22 mouse cellular contexts compared by ENCODE assay signal in the genomic region with DNA sequence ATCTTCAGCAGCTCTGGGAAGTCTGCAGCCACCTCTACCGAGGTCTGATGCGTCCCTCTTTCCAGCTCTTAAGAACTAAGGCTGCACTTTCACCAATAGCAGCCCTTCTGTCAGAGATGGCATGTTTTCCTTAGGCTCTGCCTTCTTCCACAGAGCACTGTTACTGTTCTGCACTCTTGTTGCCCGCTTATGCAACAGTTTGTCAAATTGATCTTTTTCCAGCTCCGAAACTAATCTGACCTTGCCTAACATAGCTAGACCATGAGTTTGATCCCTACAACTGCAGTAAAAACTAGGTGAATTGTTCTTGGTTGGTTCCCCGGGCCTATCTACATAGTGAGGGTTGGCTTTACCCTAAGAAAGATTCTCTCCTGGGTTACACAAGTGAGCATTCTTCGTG. TPM values are rescaled to one million over a fixed set of nuclear protein-coding genes. Genes with fewer than 3 reads are reported as not detected.
DNase-seq lines count a peak whose midpoint lies in the region; ATAC-seq and TF ChIP-seq lines count a peak whose summit lies in the region.
"Had no signal": no experiment of that assay in that cellular context is flagged by ENCODE, and none has a peak within 500 bp of the region (broad histone marks: within the 10 kb centered on the region; RNA-seq: fewer than 3 reads in every experiment).

No protein-coding gene starts in this region.

- TF ChIP-seq EP300 in liver, postnatal 0 days (IDR thresholded peaks at IDR 0.05; ENCODE audit: low read depth): no peak

- peak; percentile 57 for DNase-seq in liver, adult 2 months (ENCODE audit: extremely low read depth, low read depth, low spot score)
- DNase-seq in liver: no peak
- no peak for DNase-seq in liver, postnatal 0 days
- no peak for DNase-seq in liver, embryonic 11.5 days (ENCODE audit: low spot score)
- DNase-seq: adrenal gland, adult 2 months; adrenal gland, adult 8-10 months; adrenal gland, postnatal 10 days; adrenal gland, postnatal 14 days; adrenal gland, postnatal 25 days; adrenal gland, postnatal 36 days; B cell, adult 2 months; cerebellum, adult 11 months; cerebellum, adult 11-12 months; cerebellum, adult 18-20 months had no signal

- no peaks in the 10 kb centered on the region for H3K36me3 ChIP-seq in liver, adult 2 months (ENCODE audit: control insufficient read depth, insufficient read depth, low read length)
- no peaks in the 10 kb centered on the region for H3K36me3 ChIP-seq in liver, embryonic 12.5 days
- H3K36me3 ChIP-seq in liver, embryonic 16.5 days (ENCODE audit: control insufficient read depth, insufficient read depth): no peaks in the 10 kb centered on the region
- H3K36me3 ChIP-seq in liver, postnatal 0 days (replicated peaks; ENCODE audit: insufficient read depth, low read length): no peaks in the 10 kb centered on the region
- no peaks in the 10 kb centered on the region for H3K36me3 ChIP-seq in liver, embryonic 11.5 days (ENCODE audit: control insufficient read depth, insufficient read depth, low read length)
- H3K36me3 ChIP-seq: G1E had no signal

- H3K4me2 ChIP-seq in liver, embryonic 12.5 days: no peak overlapping the region
- no peak overlapping the region for H3K4me2 ChIP-seq in liver, embryonic 16.5 days (ENCODE audit: low read depth, low read length)
- no peak overlapping the region for H3K4me2 ChIP-seq in liver, postnatal 0 days (ENCODE audit: low read depth, low read length)
- H3K4me2 ChIP-seq in liver, embryonic 11.5 days: no peak overlapping the region

- 0 out of 2 replicates have a peak, but pooled peaks cover 3% of the 10 kb centered on the region for H3K4me1 ChIP-seq in liver, adult 2 months (ENCODE audit: control insufficient read depth, insufficient read depth, low read length)
- peaks cover 6% of the 10 kb centered on the region; the same call in 1 of the 2 replicates for H3K4me1 ChIP-seq in liver, embryonic 12.5 days
- no peaks in the 10 kb centered on the region for H3K4me1 ChIP-seq in liver, embryonic 16.5 days (ENCODE audit: control insufficient read depth, low read depth, low read length)
- H3K4me1 ChIP-seq in liver, postnatal 0 days (ENCODE audit: insufficient read depth): 0 out of 2 replicates have a peak, but pooled peaks cover 8% of the 10 kb centered on the region
- no peaks in the 10 kb centered on the region for H3K4me1 ChIP-seq in liver, embryonic 11.5 days (replicated peaks; ENCODE audit: control insufficient read depth, insufficient read depth, low read length)

- H3K79me2 ChIP-seq in liver, adult 2 months (ENCODE audit: control insufficient read depth, insufficient read depth, low read length): no peaks in the 10 kb centered on the region

- no peaks in the 10 kb centered on the region for H3K9me3 ChIP-seq in liver, embryonic 12.5 days (replicated peaks)
- H3K9me3 ChIP-seq in liver, embryonic 16.5 days (replicated peaks; ENCODE audit: control insufficient read depth, low read length): no peaks in the 10 kb centered on the region
- no peaks in the 10 kb centered on the region for H3K9me3 ChIP-seq in liver, postnatal 0 days (ENCODE audit: low read length)
- no peaks in the 10 kb centered on the region for H3K9me3 ChIP-seq in liver, embryonic 11.5 days (ENCODE audit: control insufficient read depth, low read length)

- H3K4me3 ChIP-seq in liver, adult 2 months (ENCODE audit: insufficient read depth, low read depth, low read length): no peak overlapping the region
- H3K4me3 ChIP-seq in liver, embryonic 12.5 days: no peak overlapping the region
- no peak overlapping the region for H3K4me3 ChIP-seq in liver, embryonic 16.5 days (ENCODE audit: low read depth, low read length)
- H3K4me3 ChIP-seq in liver, postnatal 0 days (ENCODE audit: low read depth, low read length): no peak overlapping the region
- no peak overlapping the region for H3K4me3 ChIP-seq in liver, embryonic 11.5 days (ENCODE audit: low read depth, low read length)

- H3K27me3 ChIP-seq in liver, adult 2 months (ENCODE audit: control insufficient read depth, insufficient read depth, low read length): no peaks in the 10 kb centered on the region
- H3K27me3 ChIP-seq in liver, embryonic 12.5 days (replicated peaks): peaks cover 53% of the 10 kb centered on the region
- H3K27me3 ChIP-seq in liver, embryonic 16.5 days (ENCODE audit: control insufficient read depth, insufficient read depth, low read depth, low read length): peaks cover 30% of the 10 kb centered on the region
- H3K27me3 ChIP-seq in liver, postnatal 0 days (ENCODE audit: insufficient read depth, low read length): 0 out of 2 replicates have a peak, but pooled peaks cover 7% of the 10 kb centered on the region
- peaks cover 38% of the 10 kb centered on the region for H3K27me3 ChIP-seq in liver, embryonic 11.5 days (replicated peaks; ENCODE audit: control insufficient read depth, insufficient read depth, low read length)
- H3K27me3 ChIP-seq: Patski had no signal

- ATAC-seq in liver, embryonic 12.5 days: no peak
- ATAC-seq in liver, embryonic 16.5 days (ENCODE audit: low read depth): peak; percentile 32; the same call in 1 of the 2 replicates
- ATAC-seq in liver, postnatal 0 days: peak; percentile 51; the same call in 1 of the 2 replicates
- ATAC-seq in liver, embryonic 11.5 days (replicated peaks; ENCODE audit: low FRiP score): no peak
- ATAC-seq: activated CD4-positive, CD25-positive, alpha-beta regulatory T cell, adult 4 months; CD4-positive, CD25-positive, alpha-beta regulatory T cell, adult 4 months; Patski had no signal

- TF ChIP-seq POLR2A in liver, adult 2 months (IDR thresholded peaks at IDR 0.05; ENCODE audit: extremely low read depth, insufficient read depth, low read length): no peak

- TF ChIP-seq CTCF in liver, adult 2 months (IDR thresholded peaks at IDR 0.05; ENCODE audit: low read depth, low read length): no peak
- no peak for TF ChIP-seq CTCF in liver, postnatal 0 days (IDR thresholded peaks at IDR 0.05; ENCODE audit: low read depth)

- H3K9ac ChIP-seq in liver, adult 2 months (ENCODE audit: low read depth, low read length): no peak overlapping the region
- no peak overlapping the region for H3K9ac ChIP-seq in liver, embryonic 12.5 days
- no peak overlapping the region for H3K9ac ChIP-seq in liver, embryonic 16.5 days (ENCODE audit: low read depth, low read length)
- H3K9ac ChIP-seq in liver, postnatal 0 days (replicated peaks): no peak overlapping the region
- H3K9ac ChIP-seq in liver, embryonic 11.5 days (ENCODE audit: low read depth, low read length): no peak overlapping the region

- H3K27ac ChIP-seq in liver, adult 2 months (replicated peaks; ENCODE audit: insufficient read depth, low read depth, low read length): no peak overlapping the region
- H3K27ac ChIP-seq in liver, embryonic 12.5 days: no peak overlapping the region
- H3K27ac ChIP-seq in liver, embryonic 16.5 days (ENCODE audit: low read length): no peak overlapping the region
- no peak overlapping the region for H3K27ac ChIP-seq in liver, postnatal 0 days (ENCODE audit: low read depth)
- H3K27ac ChIP-seq in liver, embryonic 11.5 days (ENCODE audit: low read depth, low read length): no peak overlapping the region

- WGBS in liver, adult 2 months: 39% methylated on average over 6 of the region's 6 CpGs
- 58% methylated on average over 6 of the region's 6 CpGs for WGBS in liver, embryonic 12.5 days (ENCODE audit: insufficient replicate concordance)
- WGBS in liver, embryonic 16.5 days (ENCODE audit: insufficient replicate concordance): 51% methylated on average over 6 of the region's 6 CpGs
- WGBS in liver, postnatal 0 days (ENCODE audit: insufficient replicate concordance): 57% methylated on average over 6 of the region's 6 CpGs
- 70% methylated on average over 6 of the region's 6 CpGs for WGBS in liver, embryonic 11.5 days

RNA-seq across cellular contexts. Expression of a gene that starts 3.3 kb away (rescaled TPM):
- 0.74 and 1.6 TPM in 2 replicates for total RNA-seq in liver, adult 2 months (2014; rRNA removed)
- 0.29 and 0.48 TPM in 2 replicates for polyA plus RNA-seq in liver, adult 2 months (2012; rRNA removed)
- 1.3 and 1.4 TPM in 2 replicates for polyA plus RNA-seq in liver, embryonic 12.5 days (2016; fragmentation: Nextera tagmentation; extraction: Ambion mirVana)
- polyA plus RNA-seq in liver, embryonic 16.5 days (2015; fragmentation: Nextera tagmentation; extraction: Ambion mirVana): 2.5 and 3.0 TPM in 2 replicates
- 2.5 and 3.3 TPM in 2 replicates for polyA plus RNA-seq in liver, postnatal 0 days (2015; fragmentation: Nextera tagmentation; extraction: Ambion mirVana)
- 1.7 and 1.9 TPM in 2 replicates for polyA plus RNA-seq in liver, embryonic 11.5 days (2014; fragmentation: Nextera tagmentation; extraction: Ambion mirVana)
- total RNA-seq: G1E, MEL had no signal
- polyA plus RNA-seq: C2C12, G1E had no signal

Comparison
In these comparisons a context has a peak if more than half of its experiments do, and no peak if none do; other contexts are left out.
1. ATAC-seq: peak in liver, embryonic 16.5 days (single experiment) and liver, postnatal 0 days (single experiment); none in liver, embryonic 12.5 days (single experiment) and liver, embryonic 11.5 days (single experiment).